Mouse (Mus musculus) right cerebral cortex, postnatal 10 days (tissue): Measurements from ENCODE around the gene AC170998.1.
A peak's percentile ranks its signal among the peaks of the same experiment; 100 is the strongest.

ENCODE experiments used
- DNase-seq, 2 experiments: peaks; one replicate each; pipeline ENCODE4 v3.0.0; 2021; ENCODE audit warnings: low spot score in 2 of 2

Gene AC170998.1

DNA sequence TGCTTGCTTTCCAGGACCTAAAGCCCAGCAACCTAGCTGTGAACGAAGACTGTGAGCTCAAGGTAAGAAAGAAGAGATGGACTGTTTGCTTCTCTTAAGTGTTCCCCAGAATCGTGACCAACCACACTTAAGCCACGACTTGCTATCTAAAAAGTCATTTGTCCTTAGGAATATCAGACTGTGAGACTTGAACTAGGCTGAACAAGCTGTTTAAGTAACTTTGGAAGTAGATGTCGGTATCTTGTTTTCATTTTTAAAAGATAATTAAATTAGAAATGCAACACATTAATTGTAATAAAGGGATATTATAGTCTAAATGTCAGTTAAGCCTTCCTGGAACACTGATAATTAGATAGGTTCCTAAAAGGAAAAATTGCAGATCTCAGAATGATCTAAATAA, at the start of gene AC170998.1:
Gene AC170998.1 (plus strand): TSS at position 301 of the 400 bp plus-strand sequence.
- DNase-seq, result no peak

DNA sequence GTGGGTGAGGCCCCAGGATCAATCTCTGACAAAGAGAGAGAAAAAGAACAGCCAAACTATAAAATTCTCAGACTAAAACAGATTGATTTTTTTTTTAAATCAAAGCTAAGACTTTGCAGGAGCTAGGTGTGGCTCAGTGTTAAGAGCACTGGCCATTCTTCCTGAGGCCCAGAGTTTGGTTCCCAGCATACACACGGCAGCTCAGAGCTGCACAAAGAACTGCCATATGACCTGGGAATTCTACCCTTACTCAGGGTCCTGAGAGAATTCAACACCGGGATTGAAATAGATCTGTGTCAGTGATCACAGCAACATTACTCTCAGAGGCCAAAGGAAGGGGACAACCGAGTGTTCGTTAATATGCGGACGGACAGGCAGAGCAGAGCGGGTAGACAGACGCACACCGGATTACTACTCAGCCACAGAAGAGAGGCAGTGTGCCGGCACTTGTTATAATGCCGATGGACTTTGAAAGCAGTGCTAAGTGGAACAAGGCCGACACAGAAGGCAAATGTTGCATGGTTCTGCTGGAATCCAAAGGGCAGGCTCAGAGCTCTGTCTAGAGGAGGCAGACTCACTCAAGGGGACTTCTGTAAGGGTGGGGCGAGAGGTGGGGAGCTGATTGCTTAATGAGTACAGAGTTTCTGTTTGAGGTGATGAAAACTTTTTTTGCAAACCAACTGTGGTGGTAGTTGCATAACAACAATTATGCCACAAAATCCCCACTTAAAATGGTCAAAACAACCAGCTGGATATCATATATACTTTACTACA, 43.4 kb upstream of the AC170998.1 start:
- no peak for DNase-seq

DNA sequence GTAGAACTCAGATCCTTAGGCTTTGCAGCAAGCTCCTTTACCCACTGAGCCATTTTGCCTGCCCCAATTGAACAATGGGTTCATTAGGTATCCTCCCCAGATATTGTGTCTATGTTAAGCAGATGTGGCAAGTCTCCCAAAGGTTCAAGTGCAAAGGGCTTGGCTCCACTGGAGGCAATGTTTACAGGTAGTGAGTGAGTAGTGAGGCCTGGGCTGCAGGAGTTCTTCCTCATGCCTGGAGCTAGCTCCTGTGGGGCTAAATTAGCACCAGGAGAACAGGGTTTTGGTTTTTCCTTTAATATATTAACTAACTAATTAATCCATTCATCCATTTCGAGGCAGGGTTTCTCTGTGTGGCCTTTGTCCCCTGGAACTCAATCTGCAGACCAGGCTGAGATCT, 42.3 kb upstream of the AC170998.1 start:
- DNase-seq, result no peak

DNA sequence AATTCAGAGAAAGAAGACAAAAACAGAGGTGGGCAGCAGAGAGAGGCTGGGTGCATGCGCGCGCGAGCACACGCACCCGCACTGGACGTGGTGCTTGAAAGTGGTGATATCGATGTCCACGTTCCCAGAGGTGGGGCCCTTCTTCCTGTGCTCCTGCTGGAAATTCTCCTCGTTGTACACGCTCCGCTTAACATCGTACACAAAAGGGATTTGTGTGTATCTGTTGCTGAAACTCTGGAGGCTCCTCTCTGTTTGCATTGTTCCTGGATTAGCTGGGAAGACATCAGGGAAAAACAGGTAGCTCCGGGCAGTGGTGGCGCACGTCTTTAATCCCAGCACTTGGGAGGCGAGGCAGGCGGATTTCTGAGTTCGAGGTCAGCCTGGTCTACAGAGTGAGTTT, 41.3 kb upstream of the AC170998.1 start:
- no peak for DNase-seq

DNA sequence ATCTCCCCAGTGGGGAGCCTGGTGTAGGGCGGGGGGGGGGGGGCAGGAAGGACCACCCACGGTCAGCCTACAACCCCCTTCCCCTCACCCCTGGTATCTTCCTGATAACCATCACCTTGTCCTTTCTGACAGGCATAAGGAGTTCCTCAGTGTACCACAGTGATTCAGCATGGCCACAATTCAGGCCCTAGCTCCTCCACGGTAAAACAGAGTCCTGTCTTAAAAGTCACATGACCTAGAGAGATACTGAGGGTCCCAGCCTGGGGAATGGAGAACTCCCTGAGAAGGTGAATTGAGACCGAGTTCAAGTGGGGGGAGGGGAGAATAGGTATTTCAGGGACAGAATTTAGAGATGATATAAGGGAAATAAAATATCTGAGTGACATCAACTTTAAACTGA, 38.5 kb upstream of the AC170998.1 start:
- DNase-seq, result no peak

DNA sequence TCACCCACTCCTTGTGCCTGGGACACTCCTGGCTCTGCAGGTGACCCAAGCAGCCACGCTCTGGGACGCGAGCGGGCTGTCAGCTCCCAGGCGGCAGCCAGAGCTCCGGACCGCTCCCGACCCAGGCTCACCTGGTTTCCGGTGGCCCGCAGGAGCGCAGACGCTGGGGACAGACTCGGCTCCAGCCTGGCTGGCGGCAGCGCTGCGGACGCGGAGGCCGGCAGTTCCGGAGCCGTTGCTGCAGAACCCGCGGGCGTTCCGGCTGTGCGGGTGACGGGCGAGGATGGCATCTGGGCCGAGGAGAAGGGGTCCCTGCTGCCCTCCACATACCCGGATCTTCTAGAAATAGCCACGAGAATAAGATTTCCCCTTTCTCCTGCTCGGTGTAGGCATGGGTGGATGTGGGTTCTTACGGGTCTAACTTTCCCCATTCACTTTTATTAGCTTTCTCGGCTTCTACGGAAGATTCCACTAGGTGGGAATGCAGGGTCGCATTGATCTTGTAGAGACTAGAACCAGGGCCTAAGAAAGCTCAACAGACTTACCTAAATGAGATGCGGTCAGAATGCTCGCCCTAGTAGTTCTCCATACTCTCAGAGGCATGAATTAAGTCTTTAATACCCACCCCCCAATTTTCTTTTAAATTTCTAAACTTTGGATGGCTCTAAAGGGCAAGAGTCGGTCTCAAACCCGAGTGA, 36.1 kb upstream of the AC170998.1 start, which contains the start of gene Slc26a8:
Gene Slc26a8 (minus strand): TSS at position 648 of the 698 bp plus-strand sequence.
- DNase-seq, result peak in 1 of 2 experiments; percentile 52

DNA sequence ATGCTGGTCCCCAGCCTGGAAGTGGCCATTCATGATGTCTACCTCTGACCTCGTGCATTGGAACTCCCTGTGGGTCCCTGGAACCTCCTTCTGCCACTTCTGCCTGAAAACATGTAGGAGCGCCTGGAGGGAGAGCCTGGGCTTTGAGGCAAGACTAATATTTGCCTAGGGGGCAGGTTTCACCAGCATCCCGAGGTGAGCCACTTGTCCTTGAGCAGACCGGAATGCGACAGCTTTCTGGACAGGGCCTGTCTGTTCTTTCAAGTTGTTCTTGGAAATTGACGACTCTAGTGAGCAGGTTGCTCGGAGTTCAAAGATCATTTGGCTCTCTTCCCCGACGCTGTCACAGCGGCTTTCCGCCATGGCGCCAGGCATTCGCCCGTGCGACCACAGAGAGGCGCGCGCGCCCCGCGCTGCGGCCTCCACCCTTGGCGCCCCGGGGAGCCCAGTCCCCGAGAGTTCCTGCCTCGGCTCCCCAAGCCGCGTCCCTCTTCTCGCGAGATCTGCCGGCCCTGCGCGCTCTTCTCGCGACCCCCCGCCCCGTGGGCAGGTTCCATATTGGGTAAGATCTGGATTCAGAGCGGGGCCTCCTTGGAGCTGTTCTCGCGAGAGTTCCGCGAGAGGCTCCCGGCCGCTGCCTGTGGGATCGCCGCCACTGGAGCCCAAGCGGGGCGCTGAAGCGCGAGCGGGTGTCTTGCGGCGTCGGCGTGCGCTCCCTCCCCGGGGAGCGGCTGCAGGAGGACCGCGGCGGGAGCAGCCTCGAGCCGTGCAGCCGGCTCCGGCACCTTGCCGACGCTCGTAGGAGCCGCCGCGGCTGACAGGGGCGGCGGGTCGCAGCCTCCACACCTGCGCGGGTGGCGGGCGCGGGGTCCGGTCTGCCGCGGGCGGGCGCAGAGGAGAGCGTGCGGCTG, 34.9 kb upstream of the AC170998.1 start, which contains the start of gene Mapk14:
Gene Mapk14 (plus strand): TSS at position 554 of the 911 bp plus-strand sequence.
- peak; percentile 99 to 100 for DNase-seq

DNA sequence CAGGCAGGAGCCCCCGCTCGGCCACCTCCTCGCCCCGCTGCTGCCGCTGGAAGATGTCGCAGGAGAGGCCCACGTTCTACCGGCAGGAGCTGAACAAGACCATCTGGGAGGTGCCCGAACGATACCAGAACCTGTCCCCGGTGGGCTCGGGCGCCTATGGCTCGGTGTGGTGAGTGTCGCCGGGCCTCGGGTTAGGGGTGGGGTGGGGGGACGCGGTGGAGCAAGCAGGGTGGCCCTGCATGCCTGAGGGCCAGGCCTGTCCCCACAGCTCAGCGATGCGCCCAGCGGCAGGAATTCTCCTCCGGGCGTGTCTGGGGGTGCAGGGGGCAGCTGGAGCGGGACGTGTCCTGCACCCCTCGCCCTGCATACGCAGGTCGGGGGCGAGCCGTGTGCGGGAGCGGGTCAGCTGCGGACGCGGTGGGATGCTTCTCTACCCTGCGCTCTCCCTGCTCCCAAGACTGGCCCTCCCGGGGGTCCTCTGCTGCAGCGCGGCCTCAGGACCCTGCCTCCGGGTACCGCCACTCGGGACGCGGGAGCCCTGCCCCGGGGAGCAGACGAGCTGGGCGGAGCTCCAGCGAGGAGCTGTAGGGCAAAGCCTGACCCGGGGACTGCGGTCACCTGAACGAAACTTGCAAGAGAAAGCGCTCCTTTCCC, 34.1 kb upstream of the AC170998.1 start:
- peak in 1 of 2 experiments; percentile 60 for DNase-seq

DNA sequence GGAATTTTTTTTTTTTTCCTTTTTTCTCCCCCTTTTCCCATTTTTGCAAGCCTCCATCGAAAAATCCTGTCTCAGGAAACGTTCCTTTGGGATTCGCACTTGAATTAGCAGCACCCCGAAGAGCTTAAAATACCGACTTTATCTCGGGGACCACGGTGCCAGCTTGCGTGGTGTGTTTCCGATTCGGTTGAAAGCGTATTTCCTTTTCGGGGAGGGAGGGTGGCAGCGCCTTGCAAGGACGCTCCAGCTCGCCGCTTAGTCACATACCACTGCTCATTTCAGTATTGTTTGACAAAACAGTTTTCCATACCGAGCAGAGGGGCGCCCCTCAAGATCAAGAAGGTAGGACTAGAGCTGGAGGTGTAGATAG, 33.6 kb upstream of the AC170998.1 start:
- DNase-seq, result peak; percentile 67 to 70

DNA sequence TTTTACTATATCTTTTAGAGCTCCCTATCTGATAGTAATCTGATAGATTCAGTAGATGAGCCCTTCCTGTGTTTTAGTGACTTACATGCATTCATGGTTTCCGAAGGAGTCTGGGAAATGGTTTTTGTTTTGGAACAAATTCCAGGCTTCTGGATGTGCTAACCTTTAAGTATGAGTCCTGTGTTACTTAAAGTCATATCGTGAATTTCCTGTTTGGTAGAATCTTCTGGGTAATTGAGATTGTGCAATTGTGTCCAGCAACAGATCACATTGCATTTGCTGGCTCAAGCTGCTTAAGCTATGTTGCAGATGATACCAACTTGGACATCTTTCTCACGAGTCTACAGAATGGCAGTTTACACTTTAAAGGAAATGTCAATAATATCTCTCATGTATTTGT, 32.8 kb upstream of the AC170998.1 start:
- no peak for DNase-seq

DNA sequence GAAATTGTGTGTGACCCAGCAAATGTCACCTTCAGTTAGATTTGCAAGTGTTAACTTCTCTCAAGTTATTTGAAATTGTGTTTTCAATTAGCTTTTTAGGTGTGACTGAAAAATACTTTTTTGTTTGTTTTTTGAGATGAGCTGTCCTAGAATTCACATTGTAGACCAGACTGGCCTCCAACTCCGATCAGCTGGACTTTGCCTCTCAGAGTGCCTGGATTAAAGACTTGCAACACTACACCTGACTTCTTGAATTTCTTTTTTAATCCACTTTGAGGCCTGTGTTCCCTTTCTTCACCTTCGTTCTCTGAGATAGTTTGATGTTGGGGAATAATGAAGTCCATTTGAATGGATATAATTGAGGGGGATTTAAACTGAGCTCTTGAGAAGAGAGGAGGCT, 31.8 kb upstream of the AC170998.1 start:
- DNase-seq, result no peak

DNA sequence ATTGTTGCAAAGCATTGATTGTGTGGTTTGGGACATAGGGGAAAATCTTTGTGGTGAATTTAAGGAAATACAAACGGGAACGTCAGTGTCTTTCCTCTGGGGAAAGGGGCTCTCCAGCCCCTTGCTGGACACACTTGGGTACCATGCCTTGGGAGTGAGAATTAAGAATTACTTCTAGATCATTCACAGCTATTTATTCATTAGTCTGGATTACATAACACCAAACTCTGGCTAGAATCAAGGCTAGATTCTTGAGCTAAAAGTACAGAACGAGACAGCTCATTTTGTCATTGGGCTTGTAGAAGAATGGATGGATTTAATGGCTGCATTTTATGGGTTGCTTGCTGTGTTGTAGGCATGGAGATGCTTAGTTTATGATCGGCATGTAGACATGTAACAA, 31.1 kb upstream of the AC170998.1 start:
- no peak for DNase-seq

DNA sequence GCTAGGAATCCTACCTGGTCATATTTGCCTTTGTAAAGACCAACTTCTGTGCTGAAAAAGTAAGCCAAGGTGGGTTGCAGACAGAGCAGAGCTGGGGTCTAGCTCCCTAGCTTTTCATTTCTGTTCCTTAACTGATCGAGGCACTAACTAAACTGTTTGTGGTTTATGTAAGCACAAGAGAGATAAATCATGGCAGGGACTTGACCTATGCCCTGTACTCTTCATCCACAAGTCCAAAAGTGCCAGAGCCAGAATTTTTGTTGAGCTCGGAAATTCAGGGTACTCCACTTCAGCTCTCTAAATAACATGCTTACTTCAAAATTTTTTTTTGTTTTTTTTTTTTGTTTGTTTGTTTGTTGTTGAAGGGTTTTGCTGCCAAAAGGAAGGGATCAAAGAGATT, 29.2 kb upstream of the AC170998.1 start:
- DNase-seq, result no peak

DNA sequence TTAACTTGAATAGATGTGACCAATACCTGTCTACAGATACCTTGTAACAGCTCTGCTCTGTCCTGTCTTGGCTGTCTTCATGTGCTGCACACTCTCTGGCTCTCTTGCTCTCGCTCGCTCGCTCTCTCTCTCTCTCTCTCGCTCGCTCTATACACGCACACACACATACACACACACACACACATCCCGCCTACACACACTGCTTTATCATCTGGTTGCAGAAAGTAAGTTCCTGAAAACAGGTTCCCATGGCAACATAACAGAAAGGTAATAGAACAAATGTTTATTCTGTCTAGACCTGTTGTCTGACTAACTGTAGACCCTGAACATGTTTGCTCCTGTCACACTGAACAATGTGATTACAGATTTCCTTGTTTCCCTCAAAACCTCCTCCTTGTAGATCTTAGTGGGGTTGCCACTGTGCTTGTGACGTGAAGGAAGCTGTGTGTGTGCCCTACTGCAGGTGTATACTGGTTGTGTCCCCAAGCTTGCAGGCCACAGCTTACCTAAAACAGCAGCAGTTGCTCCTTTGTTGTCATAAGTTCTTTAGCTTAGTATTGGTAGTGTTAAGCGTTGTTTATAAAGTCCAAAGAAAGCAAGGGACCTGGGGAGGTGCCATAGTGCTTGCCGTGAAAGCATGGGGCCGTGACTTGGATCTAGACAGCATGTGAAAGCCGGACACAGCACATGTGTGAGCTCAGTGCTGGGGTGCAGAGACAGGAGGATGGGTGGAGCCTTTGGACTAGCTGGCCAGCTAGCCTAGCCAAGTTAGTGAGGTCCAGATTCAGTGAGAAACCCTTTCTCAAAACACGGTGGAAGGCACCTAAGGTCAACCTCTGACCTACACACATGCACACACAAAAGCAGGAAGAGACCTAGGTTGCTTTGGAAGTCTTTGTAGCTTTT, 28.3 kb upstream of the AC170998.1 start:
- DNase-seq, result peak; percentile 59 to 64

DNA sequence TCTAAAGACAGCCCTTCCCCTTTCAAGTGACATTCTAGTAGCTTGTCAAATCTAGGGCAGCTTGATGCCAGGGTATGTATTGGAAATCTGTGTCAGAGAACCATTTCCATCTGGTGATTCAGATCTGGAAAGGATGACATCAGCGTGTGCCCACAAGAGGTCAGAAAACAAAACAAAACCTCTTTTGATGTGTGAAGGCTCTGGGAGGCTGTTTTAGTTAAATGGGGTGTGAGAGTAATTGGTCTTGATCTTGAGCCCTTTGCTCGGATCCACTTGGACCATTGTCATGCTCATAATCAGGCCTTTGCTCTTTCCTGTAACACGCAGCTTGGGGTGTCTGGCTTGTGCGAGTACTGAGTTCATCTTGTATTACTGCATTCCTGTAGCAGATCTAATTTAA, 27.6 kb upstream of the AC170998.1 start:
- DNase-seq, result no peak

DNA sequence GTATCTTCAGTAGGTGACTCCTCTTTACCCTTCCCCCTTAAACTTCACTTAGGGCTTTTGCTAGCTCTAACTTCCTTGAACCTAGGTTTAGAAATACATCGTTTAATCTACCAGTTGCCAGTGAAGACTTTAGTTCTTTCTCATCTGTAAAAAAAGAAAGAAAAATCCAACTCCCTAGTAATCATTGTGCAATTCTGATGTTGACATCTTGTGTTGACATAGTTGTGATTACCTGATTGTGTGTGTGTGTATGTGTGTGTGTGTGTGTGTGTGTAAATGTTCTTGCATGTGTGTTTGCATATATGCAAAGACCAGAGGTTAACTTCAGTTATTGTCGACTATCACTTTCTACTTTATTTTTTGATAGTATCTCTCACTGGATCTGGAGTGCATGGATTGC, 27.2 kb upstream of the AC170998.1 start:
- DNase-seq, result no peak

DNA sequence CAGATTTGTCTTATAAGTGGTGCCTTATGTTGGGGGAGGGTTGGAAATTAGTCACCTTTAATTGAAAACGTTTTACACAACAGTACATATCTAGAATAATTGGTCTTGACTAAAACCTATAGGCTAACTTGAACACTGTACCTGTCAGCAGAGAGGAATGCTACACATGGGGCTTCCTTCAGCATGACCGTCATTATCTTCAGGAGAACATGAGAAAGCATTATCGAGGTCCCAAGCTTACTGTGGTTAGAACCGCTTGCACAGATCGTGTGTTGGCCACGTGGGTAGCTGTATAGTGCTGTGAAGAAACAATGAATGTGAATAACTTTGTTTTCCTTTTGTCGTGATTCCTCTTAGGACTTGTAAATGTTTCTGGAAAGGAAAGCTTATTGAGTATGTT, 26.1 kb upstream of the AC170998.1 start:
- DNase-seq, result no peak

DNA sequence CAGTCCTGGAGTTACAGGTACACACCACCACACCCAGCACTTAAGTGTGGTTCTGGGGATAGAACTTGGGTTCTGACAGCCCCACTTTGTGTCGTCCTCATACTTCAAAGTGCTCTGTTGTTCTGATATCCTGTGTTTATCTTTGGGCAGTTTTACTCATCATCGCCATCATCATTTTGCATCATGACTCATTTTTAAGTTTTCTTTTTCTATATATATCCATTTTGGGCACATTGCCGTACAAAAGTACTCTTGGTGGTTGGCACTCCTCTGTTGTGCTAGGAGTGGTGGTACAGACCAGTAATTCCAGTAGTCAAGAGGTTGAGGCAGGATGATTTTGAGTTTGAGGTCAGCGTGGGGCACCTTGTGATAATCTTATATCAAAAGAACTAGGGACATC, 24.7 kb upstream of the AC170998.1 start:
- no peak for DNase-seq

DNA sequence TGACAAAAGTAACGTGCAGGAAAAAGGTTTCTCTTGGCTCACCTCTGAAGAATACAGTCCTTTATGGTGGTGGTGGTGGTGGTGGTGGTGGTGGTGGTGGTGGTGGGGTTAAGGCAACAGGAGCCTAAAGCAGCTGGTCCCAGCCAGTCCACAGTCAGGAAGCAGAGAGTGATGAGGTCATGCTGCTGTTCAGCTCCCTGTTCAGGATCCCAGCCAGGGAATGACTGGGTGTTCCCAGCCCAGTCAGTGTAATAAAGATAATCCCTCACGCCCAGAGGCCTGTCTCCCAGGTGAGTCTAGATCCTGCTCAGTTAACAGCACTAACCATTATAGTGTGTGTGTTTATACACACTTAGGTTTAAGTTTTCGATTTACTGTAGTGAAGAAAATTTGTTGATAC, 24.1 kb upstream of the AC170998.1 start:
- no peak for DNase-seq

DNA sequence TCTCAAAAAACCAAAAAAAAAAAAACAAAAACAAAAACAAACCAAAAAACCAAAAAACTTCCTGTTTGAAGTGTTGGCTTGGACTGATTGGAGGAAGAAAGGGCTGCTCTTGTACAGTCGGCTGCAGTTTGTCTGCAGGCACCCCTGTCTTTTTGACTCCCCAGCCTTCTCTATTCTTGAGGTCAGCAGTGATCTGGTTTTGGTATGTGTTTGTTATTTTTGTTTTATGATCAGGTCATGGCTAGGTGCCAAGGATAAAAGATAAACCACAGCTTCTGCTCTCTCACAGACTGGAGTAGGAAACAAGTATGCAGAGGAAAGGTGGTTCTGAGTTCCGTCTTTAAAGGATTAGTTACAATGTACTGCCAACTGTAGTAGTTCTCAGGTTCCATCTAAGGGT, 23.2 kb upstream of the AC170998.1 start:
- DNase-seq, result no peak

DNA sequence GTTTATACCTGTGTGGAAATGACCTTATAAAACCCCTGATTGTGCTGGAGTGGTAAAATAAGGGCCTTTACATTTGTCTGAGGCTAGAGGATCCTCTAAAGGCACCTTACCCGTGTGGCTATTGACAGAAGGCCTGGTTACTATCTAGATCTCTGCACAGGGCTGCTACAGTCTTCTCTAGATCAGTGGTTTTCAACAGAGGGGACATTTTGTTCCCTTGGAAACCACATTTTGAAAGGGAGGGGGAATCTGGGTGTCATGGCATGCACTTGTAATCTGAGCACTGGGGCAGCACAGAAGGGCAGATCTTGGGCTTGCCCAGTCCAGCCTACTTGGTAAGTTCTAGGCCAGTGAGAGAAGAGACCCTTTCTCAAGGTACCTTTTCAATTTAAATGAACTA, 19.2 kb upstream of the AC170998.1 start:
- no peak for DNase-seq
